Mouse (Mus musculus) brain, embryonic 14.5 days (tissue): ENCODE results near the gene Prss44.

Experiments used
- CTCF ChIP-seq: fragments of 200-500 bp; IDR thresholded peaks from 2 replicates; pipeline ENCODE4 v1.5.1; 2012; ENCODE audit warnings: inconsistent platforms, mild to moderate bottlenecking, moderate library complexity, borderline replicate concordance; ENCODE audit not compliant: insufficient read depth, insufficient read length; ENCODE audit errors: extremely low read depth
- POLR2A ChIP-seq: fragments of 200-500 bp; IDR thresholded peaks from 2 replicates; pipeline ENCODE4 v1.6.1; 2012; ENCODE audit warnings: mild to moderate bottlenecking, inconsistent platforms, borderline replicate concordance; ENCODE audit not compliant: poor library complexity, insufficient read depth, insufficient read length, severe bottlenecking; ENCODE audit errors: extremely low read depth

DNA sequence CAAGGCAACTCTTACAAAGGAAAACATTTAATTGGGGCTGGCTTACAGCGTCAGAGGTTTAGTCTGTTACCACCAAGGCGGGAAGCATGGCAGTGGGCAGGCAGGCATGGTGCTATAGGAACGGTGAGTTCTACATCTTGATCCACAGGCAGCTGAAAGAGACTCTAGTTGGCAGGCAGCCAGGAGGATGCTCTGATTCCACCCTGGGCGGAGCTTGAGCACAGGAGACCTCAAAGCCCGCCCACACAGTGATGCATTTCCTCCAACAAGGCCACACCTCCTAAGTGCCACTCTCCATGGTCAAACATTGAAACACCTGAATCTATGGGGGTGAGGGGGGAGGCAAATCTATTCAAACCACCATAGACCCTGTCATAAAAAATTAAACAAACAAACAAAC lies 19.2 kb downstream of the Prss44 start:
- no peak for TF ChIP-seq CTCF
- no peak for TF ChIP-seq POLR2A
